9 mouse cellular contexts compared by ENCODE assay signal in the genomic region with DNA sequence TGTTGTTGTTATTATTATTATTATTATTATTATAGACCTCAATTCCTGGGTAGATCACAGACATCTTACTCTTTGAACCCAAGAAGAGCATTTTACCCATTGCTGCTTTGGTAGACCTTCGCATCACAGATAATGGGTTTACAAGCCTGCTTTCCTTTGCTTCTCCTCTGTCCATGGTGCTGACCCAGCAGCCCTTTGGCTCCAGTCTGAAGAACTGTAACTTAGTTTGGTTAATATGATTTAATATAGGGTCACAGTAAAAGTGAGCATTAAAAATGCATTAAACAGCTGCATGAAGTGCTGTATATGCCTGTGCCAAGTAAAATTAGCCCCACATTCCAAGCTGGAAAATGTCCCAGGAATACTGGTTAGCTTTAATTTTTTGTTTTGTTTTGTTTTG. TPM values are rescaled to one million over a fixed set of nuclear protein-coding genes. Genes with fewer than 3 reads are reported as not detected.
DNase-seq lines count a peak whose midpoint lies in the region; ATAC-seq lines count a peak whose summit lies in the region.
"Had no signal": no experiment of that assay in that cellular context is flagged by ENCODE, and none has a peak within 500 bp of the region (broad histone marks: within the 10 kb centered on the region; RNA-seq: fewer than 3 reads in every experiment).

No protein-coding gene starts in this region.

- intact Hi-C loops in left cerebral cortex, postnatal 4 days (cut with DNase I): no loop called here

- H3K36me3 ChIP-seq in hindbrain, embryonic 10.5 days: 0 out of 2 replicates have a peak, but pooled peaks cover 2% of the 10 kb centered on the region
- no peaks in the 10 kb centered on the region for H3K36me3 ChIP-seq in hindbrain, embryonic 14.5 days (replicated peaks; ENCODE audit: control insufficient read depth, insufficient read depth)
- H3K36me3 ChIP-seq in embryonic facial prominence, embryonic 15.5 days: no peaks in the 10 kb centered on the region
- H3K36me3 ChIP-seq in neural tube, embryonic 11.5 days (ENCODE audit: control insufficient read depth, insufficient read depth, low read length): no peaks in the 10 kb centered on the region

- H3K4me2 ChIP-seq in hindbrain, embryonic 14.5 days (replicated peaks): no peak overlapping the region
- no peak overlapping the region for H3K4me2 ChIP-seq in embryonic facial prominence, embryonic 15.5 days (replicated peaks)
- H3K4me2 ChIP-seq in neural tube, embryonic 11.5 days (ENCODE audit: low read depth): no peak overlapping the region

- H3K9me3 ChIP-seq in hindbrain, embryonic 10.5 days: peaks cover 26% of the 10 kb centered on the region
- no peaks in the 10 kb centered on the region for H3K9me3 ChIP-seq in hindbrain, embryonic 14.5 days (ENCODE audit: control insufficient read depth, low read length)
- H3K9me3 ChIP-seq in embryonic facial prominence, embryonic 15.5 days (replicated peaks): no peaks in the 10 kb centered on the region
- no peaks in the 10 kb centered on the region for H3K9me3 ChIP-seq in neural tube, embryonic 11.5 days (ENCODE audit: control insufficient read depth, low read length)

- ATAC-seq in hindbrain, embryonic 14.5 days (ENCODE audit: low FRiP score): no peak
- 0 out of 2 replicates have a peak, but pooled peaks have one; percentile 55 for ATAC-seq in embryonic facial prominence, embryonic 15.5 days (ENCODE audit: insufficient number of reproducible peaks, low FRiP score, low TSS enrichment, low read depth)
- no peak for ATAC-seq in neural tube, embryonic 11.5 days (ENCODE audit: insufficient read depth, low FRiP score, low TSS enrichment)
- no peak for ATAC-seq in megakaryocyte-erythroid progenitor cell, adult 5-6 weeks (replicated peaks; ENCODE audit: low FRiP score, low TSS enrichment, poor library complexity, severe bottlenecking)

- peaks cover 27% of the 10 kb centered on the region for H3K4me1 ChIP-seq in hindbrain, embryonic 10.5 days (replicated peaks)
- H3K4me1 ChIP-seq in hindbrain, embryonic 14.5 days (replicated peaks; ENCODE audit: control insufficient read depth, insufficient read depth, low read length): peaks cover 23% of the 10 kb centered on the region
- peaks cover 14% of the 10 kb centered on the region for H3K4me1 ChIP-seq in embryonic facial prominence, embryonic 15.5 days
- H3K4me1 ChIP-seq in neural tube, embryonic 11.5 days (ENCODE audit: control insufficient read depth, insufficient read depth, low read length): peaks cover 8% of the 10 kb centered on the region

- 39% methylated on average over 1 of the region's 1 CpGs for WGBS in hindbrain, embryonic 10.5 days
- WGBS in hindbrain, embryonic 14.5 days: 48% methylated on average over 1 of the region's 1 CpGs
- WGBS in embryonic facial prominence, embryonic 15.5 days: 17% methylated on average over 1 of the region's 1 CpGs
- WGBS in neural tube, embryonic 11.5 days: 39% methylated on average over 1 of the region's 1 CpGs

- peak; percentile 34 for DNase-seq in hindbrain, embryonic 10.5 days (ENCODE audit: low spot score)
- no peak for DNase-seq in hindbrain, embryonic 14.5 days (ENCODE audit: low spot score)
- DNase-seq in NIH3T3 (ENCODE audit: low read depth): peak; percentile 78
- DNase-seq in neural tube, embryonic 11.5 days (ENCODE audit: low spot score): peak; percentile 23
- no peak for DNase-seq in layer of hippocampus, adult 18-20 months (ENCODE audit: low spot score in 2 of 2)
- no peak for DNase-seq in left cerebral cortex, postnatal 4 days

- no peak overlapping the region for H3K9ac ChIP-seq in hindbrain, embryonic 14.5 days
- no peak overlapping the region for H3K9ac ChIP-seq in embryonic facial prominence, embryonic 15.5 days
- no peak overlapping the region for H3K9ac ChIP-seq in neural tube, embryonic 11.5 days (ENCODE audit: low read length)

- H3K4me3 ChIP-seq in hindbrain, embryonic 10.5 days: no peak overlapping the region
- H3K4me3 ChIP-seq in hindbrain, embryonic 14.5 days (replicated peaks; ENCODE audit: low read length): no peak overlapping the region
- no peak overlapping the region for H3K4me3 ChIP-seq in embryonic facial prominence, embryonic 15.5 days (replicated peaks)
- no peak overlapping the region for H3K4me3 ChIP-seq in neural tube, embryonic 11.5 days (ENCODE audit: low read depth, low read length)

- H3K27ac ChIP-seq in hindbrain, embryonic 10.5 days: no peak overlapping the region
- H3K27ac ChIP-seq in hindbrain, embryonic 14.5 days: no peak overlapping the region
- H3K27ac ChIP-seq in embryonic facial prominence, embryonic 15.5 days (replicated peaks): no peak overlapping the region
- no peak overlapping the region for H3K27ac ChIP-seq in neural tube, embryonic 11.5 days (ENCODE audit: low read depth, low read length)

- no peaks in the 10 kb centered on the region for H3K27me3 ChIP-seq in hindbrain, embryonic 10.5 days (ENCODE audit: insufficient read depth, poor library complexity, severe bottlenecking)
- no peaks in the 10 kb centered on the region for H3K27me3 ChIP-seq in hindbrain, embryonic 14.5 days (ENCODE audit: control insufficient read depth, insufficient read depth, low read length)
- H3K27me3 ChIP-seq in embryonic facial prominence, embryonic 15.5 days: no peaks in the 10 kb centered on the region
- H3K27me3 ChIP-seq in neural tube, embryonic 11.5 days (ENCODE audit: control insufficient read depth, insufficient read depth, low read length): no peaks in the 10 kb centered on the region

RNA-seq across cellular contexts. Expression of a gene that starts 3.1 kb away (rescaled TPM):
- polyA plus RNA-seq in hindbrain, embryonic 10.5 days (2016; fragmentation: Nextera tagmentation; extraction: Ambion mirVana): 5.3 and 5.4 TPM in 2 replicates
- polyA plus RNA-seq in hindbrain, embryonic 14.5 days (2014; fragmentation: Nextera tagmentation; extraction: Ambion mirVana): 15.4 and 16.9 TPM in 2 replicates
- polyA plus RNA-seq in embryonic facial prominence, embryonic 15.5 days (2015; fragmentation: Nextera tagmentation; extraction: Ambion mirVana): 3.0 and 3.4 TPM in 2 replicates
- 5.8 and 9.4 TPM in 2 replicates for polyA plus RNA-seq in neural tube, embryonic 11.5 days (2014; fragmentation: Nextera tagmentation; extraction: Ambion mirVana)
- total RNA-seq in megakaryocyte-erythroid progenitor cell, adult 5-6 weeks (2014; fragmentation: Nextera tagmentation): not detected in 2 replicates
- total RNA-seq in megakaryocyte-erythroid progenitor cell, adult 5-6 weeks (2017): not detected in 2 replicates
- total RNA-seq in layer of hippocampus, adult 18-20 months (2021): 10 to 100 TPM; 16.0 to 17.3 TPM
- total RNA-seq in left cerebral cortex, postnatal 4 days (2021): 10 to 100 TPM; 34.1 to 36.5 TPM

RNA-seq across cellular contexts. Expression of a gene that starts 41.3 kb away (rescaled TPM):
- 0.31 TPM in 2 replicates for polyA plus RNA-seq in hindbrain, embryonic 10.5 days (2016; fragmentation: Nextera tagmentation; extraction: Ambion mirVana)
- polyA plus RNA-seq in hindbrain, embryonic 14.5 days (2014; fragmentation: Nextera tagmentation; extraction: Ambion mirVana): 0.14 TPM in 1 of 2 replicates, not detected in the other
- not detected in 2 replicates for polyA plus RNA-seq in embryonic facial prominence, embryonic 15.5 days (2015; fragmentation: Nextera tagmentation; extraction: Ambion mirVana)
- 1.2 and 1.4 TPM in 2 replicates for polyA plus RNA-seq in neural tube, embryonic 11.5 days (2014; fragmentation: Nextera tagmentation; extraction: Ambion mirVana)
- not detected in 2 replicates for total RNA-seq in megakaryocyte-erythroid progenitor cell, adult 5-6 weeks (2014; fragmentation: Nextera tagmentation)
- not detected in 2 replicates for total RNA-seq in megakaryocyte-erythroid progenitor cell, adult 5-6 weeks (2017)
- not detected for total RNA-seq in layer of hippocampus, adult 18-20 months (2021)
- not detected for total RNA-seq in left cerebral cortex, postnatal 4 days (2021)
- polyA plus RNA-seq: neural tube, embryonic 14.5 days had no signal

Comparison
In these comparisons a context has a peak if more than half of its experiments do, and no peak if none do; other contexts are left out.
1. DNase-seq: peak in hindbrain, embryonic 10.5 days (single experiment), NIH3T3 (single experiment) and neural tube, embryonic 11.5 days (single experiment); none in hindbrain, embryonic 14.5 days (single experiment), layer of hippocampus, adult 18-20 months (0 of 2) and left cerebral cortex, postnatal 4 days (single experiment).